Mouse (Mus musculus) lung, postnatal 14 days (tissue): ENCODE results near the gene Jade2.
"Not testable (repeated sequence)": the region's sequence is repeated elsewhere in the genome, so short reads cannot be mapped to it uniquely, and the experiment has no call there.

Experiments
- DNase-seq: peaks from one replicate; pipeline ENCODE4 v3.0.0; 2021

Jade2 gene

GRCm38 (mm10) chr11:51832992-51833391 lies 24.5 kb downstream of the Jade2 start:
- DNase-seq = no peak

DNA sequence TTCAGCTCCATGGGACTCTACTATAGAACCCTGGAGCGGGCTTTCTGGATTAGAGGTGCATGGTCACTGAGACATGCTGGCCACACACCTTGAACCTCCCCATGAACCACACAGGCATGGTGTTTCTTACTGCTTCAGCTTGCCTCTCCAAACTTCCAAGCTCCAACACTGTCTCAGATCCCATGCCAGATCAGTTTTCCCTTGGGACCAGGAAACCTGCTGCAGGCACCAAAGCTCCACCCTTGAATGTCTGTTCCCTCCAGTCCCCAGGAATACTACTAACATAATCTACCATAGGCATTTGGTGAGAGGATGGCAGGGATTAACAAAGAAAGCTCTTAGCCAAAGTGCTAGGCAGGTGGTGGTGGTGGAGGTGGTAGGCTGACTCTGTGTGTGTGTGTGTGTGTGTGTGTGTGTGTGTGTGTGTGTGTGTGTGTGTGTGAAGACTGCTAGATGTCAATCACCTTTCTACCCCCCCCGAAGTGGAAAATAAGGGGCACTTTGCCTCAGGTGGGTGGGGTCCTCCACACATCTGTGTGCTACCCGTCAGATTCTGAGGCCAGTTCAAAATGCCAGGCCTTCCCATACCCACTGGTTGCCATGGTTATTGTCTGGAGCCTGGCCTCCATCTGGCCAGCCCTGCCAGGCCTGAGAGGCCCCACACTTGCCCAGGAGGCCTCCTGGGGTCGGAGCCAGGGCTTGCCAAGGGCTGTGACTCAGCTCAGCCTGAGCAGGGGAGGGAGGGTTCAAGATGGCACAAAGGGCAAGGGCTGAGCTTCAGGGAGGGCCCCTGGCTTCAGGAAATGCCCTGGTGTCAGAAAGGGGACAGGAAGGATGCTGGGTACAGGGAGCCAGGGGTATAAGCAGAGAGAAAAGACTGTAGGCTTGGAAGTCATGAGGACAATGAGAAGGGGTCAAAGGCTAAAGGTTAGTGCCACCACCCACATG lies 25.2 kb downstream of the Jade2 start:
- DNase-seq = no peak

DNA sequence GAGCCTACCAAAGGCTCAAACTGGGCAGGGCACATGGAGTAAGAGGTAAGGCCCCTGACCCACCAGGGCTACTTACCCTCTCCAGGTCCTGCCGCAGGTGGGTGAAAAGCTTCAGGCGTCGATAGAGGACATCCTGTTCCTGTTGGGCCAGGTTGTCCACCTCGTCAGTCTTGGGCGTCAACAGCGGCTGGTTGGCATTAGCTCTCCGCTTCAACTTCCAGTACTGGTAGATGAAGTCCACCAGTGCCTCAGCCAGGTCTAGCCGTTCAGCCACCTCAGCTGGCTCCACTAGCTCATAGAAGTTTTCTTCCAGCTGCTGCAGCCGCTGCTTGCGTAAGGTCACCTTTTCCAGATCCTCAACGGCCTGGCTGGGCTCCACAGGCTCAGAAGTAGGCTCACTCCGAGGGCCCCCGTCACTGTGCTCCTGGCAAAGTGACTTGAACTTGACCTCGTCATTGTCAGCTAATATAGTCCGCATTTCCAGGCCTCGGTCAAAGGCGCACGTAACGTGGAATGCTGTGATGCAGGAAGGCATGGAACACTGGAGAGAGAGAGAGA lies 32.5 kb downstream of the Jade2 start:
- DNase-seq = peak; percentile 35

- peak; percentile 72 for DNase-seq
These were observed 33.3 kb downstream of the Jade2 start for GRCm38 (mm10) chr11:51823963-51824753.

- no peak for DNase-seq
These were observed 34.2 kb downstream of the Jade2 start for GRCm38 (mm10) chr11:51823271-51823670.

GRCm38 (mm10) chr11:51822736-51823135 lies 34.7 kb downstream of the Jade2 start:
- no peak for DNase-seq

- peak; percentile 89 for DNase-seq
These were observed 36.6 kb downstream of the Jade2 start for GRCm38 (mm10) chr11:51820861-51821260.

- peak; percentile 67 for DNase-seq
These were observed 37.5 kb downstream of the Jade2 start for GRCm38 (mm10) chr11:51819964-51820363.

GRCm38 (mm10) chr11:51818837-51819236 lies 38.6 kb downstream of the Jade2 start:
- DNase-seq = no peak

GRCm38 (mm10) chr11:51817756-51818155 lies 39.7 kb downstream of the Jade2 start:
- peak; percentile 95 for DNase-seq

GRCm38 (mm10) chr11:51812022-51812546 lies 45.4 kb downstream of the Jade2 start:
- no peak for DNase-seq

DNA sequence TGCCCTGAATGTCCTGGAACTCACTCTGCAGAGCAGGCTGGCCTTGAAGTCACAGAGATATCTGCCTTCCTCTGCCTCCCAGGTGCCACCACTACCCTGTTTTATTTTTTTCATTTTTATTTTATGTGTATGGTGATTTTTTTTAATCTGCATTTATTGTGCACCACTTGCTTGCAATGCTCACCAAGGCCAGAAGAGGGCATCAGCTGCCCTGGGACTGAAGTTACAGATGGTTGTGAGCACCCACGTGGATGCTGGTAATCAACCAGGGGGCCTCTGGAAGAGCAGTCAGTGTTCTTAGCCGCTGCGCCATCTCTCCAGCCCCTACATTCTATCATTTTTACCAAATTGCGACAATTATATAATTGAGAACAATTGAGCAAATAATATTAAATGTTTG lies 46.2 kb downstream of the Jade2 start:
- no peak for DNase-seq

- DNase-seq = peak; percentile 59
These were observed 47.7 kb downstream of the Jade2 start for GRCm38 (mm10) chr11:51809632-51810224.

DNA sequence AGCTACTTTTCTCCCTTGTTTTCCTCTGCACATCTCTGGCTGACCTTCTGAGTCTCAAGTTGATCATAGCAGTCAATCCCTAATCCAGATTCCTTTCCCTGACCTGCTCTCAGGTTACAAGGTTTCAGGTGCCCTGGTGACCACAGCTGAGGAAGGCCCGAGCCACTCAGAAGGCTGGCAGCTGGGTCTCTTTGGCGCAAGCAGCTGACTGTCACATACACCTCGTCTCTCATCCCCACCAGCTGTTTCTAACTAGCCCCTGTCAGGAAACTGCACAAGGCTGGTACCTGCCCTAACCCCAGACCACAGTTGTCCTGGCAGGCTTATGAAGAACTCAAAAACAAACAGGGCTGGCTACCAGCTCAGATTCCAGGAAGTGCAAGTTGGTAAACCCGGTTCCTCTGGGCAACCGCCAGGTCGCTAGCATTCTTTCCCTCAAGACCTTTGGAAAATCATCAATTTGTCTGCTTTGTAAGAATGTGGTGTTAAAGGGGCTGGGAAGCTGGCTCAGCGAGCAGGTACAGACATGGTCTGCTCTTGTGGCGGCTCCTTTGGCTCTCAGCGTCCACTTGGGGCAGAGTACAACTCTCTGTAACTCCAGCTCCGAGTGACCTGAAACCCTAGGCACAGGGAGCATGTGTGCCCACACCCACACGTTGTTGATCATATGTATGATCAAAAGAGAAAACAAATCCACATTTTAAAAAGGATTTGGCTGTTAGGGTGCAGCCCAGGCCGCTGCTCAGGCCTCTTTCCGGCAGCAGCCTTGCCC lies 50.2 kb downstream of the Jade2 start:
- DNase-seq = no peak

DNA sequence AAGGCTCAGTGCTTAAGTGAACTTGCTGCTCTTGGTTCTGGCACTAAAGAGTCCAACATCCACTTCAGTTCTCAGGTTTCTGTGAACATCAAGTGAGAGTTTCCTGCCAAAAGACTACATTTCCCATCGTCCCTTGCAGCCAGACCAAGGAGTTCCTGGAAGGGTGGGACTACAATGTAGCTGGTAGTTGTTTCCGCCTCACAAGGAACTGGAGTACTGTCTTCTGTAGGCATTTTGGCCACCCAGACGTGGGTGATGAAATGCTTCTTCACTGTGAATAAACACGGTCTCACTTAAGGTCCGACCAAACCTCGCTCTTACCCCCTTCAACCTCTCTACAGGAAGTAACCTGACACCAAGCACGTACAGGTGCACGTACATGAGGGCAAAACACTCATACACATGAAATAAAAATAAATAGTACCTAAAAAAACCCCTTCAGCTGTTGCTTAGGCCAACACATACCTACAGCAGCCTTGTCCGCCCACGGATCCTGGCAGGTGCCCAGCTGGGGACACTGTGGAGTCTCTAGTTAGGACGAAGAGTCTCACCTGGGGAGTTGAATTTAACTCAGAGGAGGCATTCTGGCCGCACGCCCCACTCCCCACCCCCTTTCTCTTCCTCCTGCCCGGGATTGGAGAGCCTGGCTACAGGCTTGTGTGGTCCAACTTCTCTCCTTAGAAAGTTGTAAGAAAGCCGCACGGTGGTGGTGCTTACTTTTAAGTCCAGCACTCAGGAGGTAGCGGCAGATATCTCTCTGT lies 52.1 kb downstream of the Jade2 start:
- peak; percentile 80 for DNase-seq

GRCm38 (mm10) chr11:51800634-51801325 lies 56.7 kb downstream of the Jade2 start:
- DNase-seq = no peak

DNA sequence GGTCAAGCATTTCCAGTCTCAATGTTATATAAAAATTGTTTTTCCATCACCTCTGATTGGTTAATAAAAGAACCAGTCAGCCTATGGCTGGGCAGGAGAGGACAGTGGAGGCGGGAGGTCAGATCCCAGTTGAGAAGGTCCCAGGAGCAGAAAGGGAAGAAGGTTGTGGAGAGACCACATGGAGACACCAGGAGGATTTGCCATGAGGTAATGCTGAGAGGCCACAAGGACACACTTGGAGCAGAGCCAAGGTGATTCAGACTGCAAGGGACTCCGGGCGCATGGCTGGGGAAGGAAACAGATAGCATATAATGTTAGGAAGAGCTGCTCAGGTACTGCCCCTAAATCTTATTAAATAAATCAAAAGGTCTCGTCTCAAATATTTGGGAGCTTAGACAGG lies 61.2 kb downstream of the Jade2 start:
- no peak for DNase-seq

DNA sequence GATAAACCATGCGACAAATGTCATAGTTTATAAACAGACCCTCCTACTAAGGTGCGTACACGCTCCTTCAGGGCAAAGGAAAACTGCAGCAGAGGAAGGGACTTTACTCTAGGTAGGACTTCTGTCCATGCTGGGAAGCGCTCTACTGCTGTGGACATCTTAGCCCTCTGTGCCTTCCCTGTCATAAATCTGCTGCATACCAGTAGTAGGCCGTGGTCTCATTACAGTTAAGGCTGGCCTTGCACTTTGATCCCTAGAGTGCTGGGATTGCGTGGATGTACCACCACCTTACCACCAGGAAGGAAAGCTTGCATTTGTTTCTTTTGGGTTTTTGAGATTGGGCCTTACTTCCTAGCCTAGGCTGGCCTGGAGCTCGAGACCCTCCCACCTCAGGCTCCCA lies 66.8 kb downstream of the Jade2 start:
- DNase-seq = no peak

DNA sequence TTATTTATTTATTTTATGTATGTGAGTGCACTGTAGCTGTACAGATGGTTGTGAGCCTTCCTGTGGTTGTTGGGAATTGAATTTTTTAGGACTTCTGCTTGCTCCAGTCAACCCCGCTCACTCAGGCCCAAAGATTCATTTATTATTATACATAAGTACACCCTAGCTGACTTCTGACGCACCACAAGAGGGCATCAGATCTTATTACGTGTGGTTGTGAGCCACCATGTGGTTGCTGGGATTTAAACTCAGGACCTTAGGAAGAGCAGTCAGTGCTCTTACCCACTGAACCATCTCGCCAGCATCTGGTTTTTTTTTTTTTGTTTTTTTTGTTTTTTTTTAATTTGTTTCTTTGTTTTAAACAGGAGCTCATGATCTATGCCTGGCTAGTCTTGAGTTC lies 67.7 kb downstream of the Jade2 start:
- not testable (repeated sequence) for DNase-seq

- DNase-seq = peak; percentile 81
These were observed 71.5 kb downstream of the Jade2 start for GRCm38 (mm10) chr11:51785926-51786325.

DNA sequence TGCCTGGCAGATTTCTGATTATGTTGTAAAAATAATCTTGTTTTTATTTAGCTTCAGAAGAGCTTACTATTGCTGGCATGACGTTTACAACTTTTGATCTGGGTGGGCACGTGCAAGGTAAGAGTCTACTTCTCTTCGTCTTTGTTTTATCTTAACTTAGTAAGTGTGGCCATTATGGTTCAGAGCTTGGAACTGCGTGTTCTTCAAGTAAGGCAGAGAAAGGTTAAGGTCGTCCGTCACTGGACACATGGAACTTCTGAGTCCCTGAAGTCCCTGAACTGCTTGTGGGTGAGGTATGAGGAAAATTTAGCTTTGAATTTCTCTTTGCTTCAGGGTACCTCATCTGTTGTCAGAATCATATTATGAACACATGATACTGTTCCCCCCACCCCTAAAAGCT lies 74.7 kb downstream of the Jade2 start:
- no peak for DNase-seq
